Mouse (Mus musculus) forebrain, embryonic 12.5 days (tissue): Measurements from ENCODE around the gene Pnkp. TPM values are rescaled to one million over a fixed set of nuclear protein-coding genes. Genes with fewer than 3 reads are reported as not detected.
A peak's percentile ranks its signal among the peaks of the same experiment; 100 is the strongest.

Source experiments
- ATAC-seq: fragments of 200-750 bp; cut with Nextera tagmentation; 2 replicates; pipeline ENCODE4 v1.8.0; 2017; ENCODE audit warnings: moderate TSS enrichment; ENCODE audit not compliant: low FRiP score
- H3K27ac ChIP-seq: fragments of 300-500 bp; sonication (generic); 2 replicates; pipeline ENCODE4 v1.5.1; 2016; ENCODE audit warnings: mild to moderate bottlenecking
- H3K27me3 ChIP-seq: fragments of 300-500 bp; sonication (generic); 2 replicates; pipeline ENCODE4 v1.6.1; 2016; ENCODE audit warnings: mild to moderate bottlenecking
- H3K36me3 ChIP-seq: fragments of 300-500 bp; sonication (generic); replicated peaks from 2 replicates; pipeline ENCODE4 v1.6.1; 2016; ENCODE audit warnings: mild to moderate bottlenecking
- H3K4me1 ChIP-seq: fragments of 300-500 bp; sonication (generic); 2 replicates; pipeline ENCODE4 v1.6.1; 2016
- H3K4me2 ChIP-seq: fragments of 300-500 bp; sonication (generic); 2 replicates; pipeline ENCODE4 v1.6.1; 2016; ENCODE audit warnings: mild to moderate bottlenecking, moderate library complexity
- H3K4me3 ChIP-seq: fragments of 300-500 bp; sonication (generic); replicated peaks from 2 replicates; pipeline ENCODE4 v1.5.1; 2016; ENCODE audit warnings: mild to moderate bottlenecking
- H3K9ac ChIP-seq: fragments of 300-500 bp; sonication (generic); 2 replicates; pipeline ENCODE4 v1.6.1; 2016; ENCODE audit warnings: mild to moderate bottlenecking
- H3K9me3 ChIP-seq: fragments of 300-500 bp; sonication (generic); 2 replicates; pipeline ENCODE4 v1.6.1; 2016
- WGBS: fragments of 180-500 bp; shearing (Covaris S2); methylation state at CpG from one replicate; pipeline ENCODE4 v1.1.7; 2016; 5-methylcytosine and 5-hydroxymethylcytosine counted together
- polyA plus RNA-seq: library from polyadenylated mRNA; unstranded; fragments of >200 nt; fragmentation: Nextera tagmentation; extraction: Ambion mirVana; gene quantifications from 2 replicates; pipeline ENCODE4 v1.2.1, GENCODE M21; 2016

The Pnkp gene
- polyA plus RNA-seq, 1 experiment from 2014 or later, result 37.8 TPM

DNA sequence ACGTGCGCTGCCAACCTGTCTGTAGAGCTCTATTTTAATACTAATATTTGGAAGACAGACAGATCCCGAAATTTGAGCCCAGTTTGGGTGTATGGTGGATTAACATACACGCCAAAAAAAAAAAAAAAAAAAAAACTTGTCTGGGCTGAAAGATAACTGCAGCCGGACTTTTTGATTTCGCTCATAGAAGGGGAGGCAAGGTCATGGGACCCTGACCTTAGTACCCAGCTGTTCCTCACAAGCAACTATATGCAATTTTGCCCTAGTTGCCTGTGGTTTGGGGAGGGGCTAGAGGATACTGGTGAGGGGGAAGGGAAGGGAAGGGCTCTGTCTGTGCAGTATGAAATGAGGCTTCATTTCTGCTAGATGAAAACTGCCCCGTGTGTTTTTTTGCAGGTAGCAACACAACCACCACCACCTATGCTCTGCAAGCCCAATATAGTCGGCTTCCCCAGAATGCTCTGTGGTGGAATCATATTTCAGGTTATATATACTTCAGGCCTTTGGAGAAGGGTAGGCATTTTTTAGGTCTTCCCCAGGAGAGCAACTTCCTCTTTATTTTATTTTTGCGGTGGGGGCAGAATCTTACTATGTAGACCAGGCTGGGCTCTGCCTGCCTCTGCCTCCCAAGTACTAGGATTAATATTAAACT is 548 bp upstream of the Pnkp start:
- H3K27ac ChIP-seq, result peak overlapping the region; percentile 93
- peaks cover 15% of the 10 kb centered on the region for H3K36me3 ChIP-seq
- 71% methylated on average over 9 of the region's 9 CpGs for WGBS
- peak overlapping the region; percentile 93 for H3K4me2 ChIP-seq
- peaks cover 60% of the 10 kb centered on the region for H3K4me1 ChIP-seq
- H3K4me3 ChIP-seq, result peak overlapping the region; percentile 73
- no peaks in the 10 kb centered on the region for H3K27me3 ChIP-seq
- 0 out of 2 replicates have a peak overlapping the region, but pooled peaks have one; percentile 84 for H3K9ac ChIP-seq
- ATAC-seq, result no peak
- no peaks in the 10 kb centered on the region for H3K9me3 ChIP-seq

DNA sequence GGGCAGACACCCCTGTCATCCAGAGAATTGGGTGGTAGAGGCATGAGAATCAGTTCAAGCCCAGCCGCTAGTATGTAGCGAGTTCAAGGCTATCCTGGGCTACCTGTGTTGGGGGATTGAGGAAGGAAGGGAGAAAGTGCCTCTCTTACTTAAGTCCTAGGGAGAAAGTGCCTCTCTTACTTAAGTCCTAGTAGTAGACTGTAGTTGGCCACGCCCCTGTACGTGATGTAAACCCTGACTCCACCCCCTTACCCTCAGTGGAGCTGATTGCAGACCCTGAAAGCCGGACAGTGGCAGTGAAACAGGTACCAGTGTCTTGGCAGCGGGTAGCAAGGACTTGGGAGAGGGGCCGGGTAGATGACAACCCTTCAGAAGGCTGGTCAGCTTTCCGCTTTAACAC is 966 bp downstream of the Pnkp start:
- ATAC-seq, result no peak
- peaks cover 19% of the 10 kb centered on the region for H3K36me3 ChIP-seq
- H3K4me3 ChIP-seq, result peak overlapping the region; percentile 73
- H3K4me1 ChIP-seq, result peaks cover 60% of the 10 kb centered on the region
- no peak overlapping the region for H3K27ac ChIP-seq
- H3K27me3 ChIP-seq, result no peaks in the 10 kb centered on the region
- peak overlapping the region; percentile 93 for H3K4me2 ChIP-seq
- no peaks in the 10 kb centered on the region for H3K9me3 ChIP-seq
- 26% methylated on average over 8 of the region's 8 CpGs for WGBS
- H3K9ac ChIP-seq, result peak overlapping the region; percentile 84

DNA sequence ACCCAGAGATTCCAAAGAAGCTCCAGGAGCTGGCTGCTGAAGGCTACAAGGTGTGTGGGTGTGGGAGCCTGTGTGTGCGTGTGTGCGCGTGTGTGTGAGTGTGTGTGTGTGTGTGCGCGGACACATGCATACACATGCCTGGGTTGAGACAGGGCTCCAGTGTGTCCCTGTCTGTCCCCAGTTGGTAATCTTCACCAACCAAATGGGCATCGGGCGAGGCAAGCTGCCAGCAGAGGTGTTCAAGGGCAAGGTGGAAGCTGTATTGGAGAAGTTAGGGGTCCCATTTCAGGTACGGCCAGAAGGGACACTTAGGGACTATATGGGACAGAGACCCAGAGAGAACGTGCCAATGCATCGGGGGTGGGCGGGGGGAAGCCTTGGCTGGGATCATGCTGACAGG is 3.0 kb downstream of the Pnkp start:
- H3K4me3 ChIP-seq, result no peak overlapping the region
- WGBS, result 91% methylated on average over 11 of the region's 11 CpGs
- H3K4me2 ChIP-seq, result no peak overlapping the region

DNA sequence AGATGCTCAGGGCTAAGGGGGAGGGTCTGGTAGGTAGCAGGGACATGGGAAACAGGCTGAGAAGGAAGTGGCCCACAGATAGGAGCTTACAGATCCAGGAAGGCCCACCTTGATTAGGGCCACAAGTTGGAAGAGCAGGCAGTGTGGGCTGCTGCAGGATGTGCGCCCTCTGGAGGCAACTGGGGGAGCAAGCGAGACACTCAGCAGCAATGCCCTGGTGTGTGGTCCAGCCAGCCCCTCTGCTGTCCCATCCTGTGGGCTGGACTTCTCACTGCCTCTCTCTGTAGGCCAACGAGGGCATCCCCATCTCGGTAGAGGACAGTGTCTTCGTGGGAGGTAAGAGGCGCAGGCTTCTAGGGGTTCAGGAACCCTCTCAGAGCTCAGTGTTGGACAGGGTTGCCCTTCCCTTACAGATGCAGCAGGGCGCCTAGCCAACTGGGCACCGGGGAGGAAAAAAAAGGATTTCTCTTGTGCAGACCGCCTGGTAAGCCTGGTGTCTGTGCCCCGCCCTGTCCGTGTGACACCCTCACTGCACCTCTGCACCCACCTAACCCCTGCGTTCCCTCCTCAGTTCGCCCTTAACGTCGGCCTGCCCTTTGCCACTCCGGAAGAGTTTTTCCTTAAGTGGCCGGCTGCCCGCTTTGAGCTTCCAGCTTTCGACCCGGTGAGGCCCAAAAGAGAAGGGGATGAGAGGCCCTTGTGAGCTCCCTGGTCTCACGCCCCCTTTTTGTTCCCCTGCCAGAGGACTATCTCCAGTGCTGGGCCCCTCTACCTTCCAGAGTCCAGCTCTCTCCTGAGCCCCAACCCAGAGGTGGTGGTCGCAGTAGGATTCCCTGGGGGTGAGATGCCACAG is 3.9 kb downstream of the Pnkp start:
- peak; percentile 45 for ATAC-seq
- H3K4me2 ChIP-seq, result no peak overlapping the region
- 58% methylated on average over 22 of the region's 22 CpGs for WGBS

More for the DNA sequence above, 3.0 kb downstream of the Pnkp start:
- Histone ChIP-seq H3K4me1 (peaks cover 49% of the 10 kb centered on the region), H3K36me3 (peaks cover 38% of the 10 kb centered on the region), H3K9me3 (no peaks in the 10 kb centered on the region), H3K27me3 (no peaks in the 10 kb centered on the region), H3K27ac (no peak overlapping the region), H3K9ac (no peak overlapping the region)
- ATAC-seq, result no peak

DNA sequence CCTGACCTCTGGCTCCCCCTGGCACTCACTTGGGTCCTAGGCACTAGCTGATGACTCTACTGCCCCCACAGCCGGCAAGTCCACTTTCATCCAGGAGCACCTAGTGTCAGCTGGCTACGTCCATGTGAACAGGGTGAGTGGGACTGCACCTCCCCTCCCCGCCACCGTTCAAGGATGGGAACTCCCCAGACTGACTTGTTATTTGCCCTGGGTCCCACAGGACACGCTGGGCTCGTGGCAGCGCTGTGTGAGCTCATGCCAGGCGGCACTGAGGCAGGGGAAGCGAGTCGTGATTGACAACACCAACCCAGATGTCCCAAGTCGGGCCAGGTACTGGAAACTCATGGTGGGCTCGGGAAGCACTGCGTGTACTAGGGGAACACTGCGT is 4.5 kb downstream of the Pnkp start:
- Histone ChIP-seq H3K4me2 (no peak overlapping the region), H3K36me3 (peaks cover 51% of the 10 kb centered on the region), H3K27me3 (no peaks in the 10 kb centered on the region), H3K4me1 (peaks cover 48% of the 10 kb centered on the region), H3K9me3 (no peaks in the 10 kb centered on the region), H3K4me3 (no peak overlapping the region), H3K27ac (peak overlapping the region; percentile 48), H3K9ac (no peak overlapping the region)
- no peak for ATAC-seq
- 82% methylated on average over 14 of the region's 14 CpGs for WGBS

More for the DNA sequence above, 3.9 kb downstream of the Pnkp start:
- Histone ChIP-seq H3K27ac (peak overlapping the region; percentile 48), H3K4me1 (peaks cover 47% of the 10 kb centered on the region), H3K36me3 (peaks cover 46% of the 10 kb centered on the region), H3K9ac (no peak overlapping the region), H3K27me3 (no peaks in the 10 kb centered on the region), H3K9me3 (no peaks in the 10 kb centered on the region), H3K4me3 (no peak overlapping the region)

DNA sequence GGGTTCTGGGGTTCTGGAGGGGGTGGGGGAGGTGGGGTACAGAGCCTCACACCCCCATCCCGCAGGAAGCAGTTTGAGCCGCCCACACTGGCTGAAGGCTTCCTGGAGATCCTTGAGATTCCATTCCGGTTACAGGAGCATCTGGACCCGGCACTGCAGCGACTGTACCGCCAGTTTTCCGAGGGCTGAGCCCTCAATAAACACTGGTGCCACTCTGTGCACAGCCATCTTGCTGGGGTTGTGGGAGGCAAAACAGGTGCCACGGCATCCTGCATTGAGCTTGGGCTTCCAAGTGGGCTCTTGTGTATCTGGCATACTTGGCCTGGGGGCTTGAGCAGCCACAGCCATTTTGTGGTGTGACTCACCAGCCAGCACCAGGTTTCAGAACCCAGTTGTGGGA is 5.5 kb downstream of the Pnkp start:
- H3K9ac ChIP-seq, result no peak overlapping the region
- H3K9me3 ChIP-seq, result no peaks in the 10 kb centered on the region
- H3K4me2 ChIP-seq, result no peak overlapping the region
- peaks cover 60% of the 10 kb centered on the region for H3K36me3 ChIP-seq
- no peak for ATAC-seq
- H3K27ac ChIP-seq, result no peak overlapping the region
- WGBS, result 88% methylated on average over 8 of the region's 8 CpGs
- no peaks in the 10 kb centered on the region for H3K27me3 ChIP-seq
- H3K4me1 ChIP-seq, result peaks cover 55% of the 10 kb centered on the region
- H3K4me3 ChIP-seq, result no peak overlapping the region

DNA sequence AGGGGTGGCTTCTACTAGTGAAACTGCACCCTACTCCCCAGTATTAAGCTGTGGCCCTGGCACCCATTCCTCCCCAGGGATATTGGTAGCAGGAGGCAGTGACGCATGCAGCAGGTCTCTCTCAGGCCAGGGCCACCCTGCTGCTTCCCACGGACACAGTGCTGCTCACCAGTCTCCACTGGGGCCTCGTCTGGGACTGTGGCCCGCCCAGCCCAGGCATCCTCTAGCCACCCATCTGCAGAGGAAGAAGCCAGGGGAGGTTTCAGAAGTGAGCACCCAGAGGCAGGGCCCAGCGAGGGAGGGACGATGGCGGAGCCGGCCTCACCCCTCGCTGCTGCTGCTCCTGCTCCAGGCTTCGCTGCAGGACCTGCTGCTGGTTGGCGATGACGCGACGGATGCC is 6.3 kb downstream of the Pnkp start:
- no peak for ATAC-seq
- 88% methylated on average over 14 of the region's 14 CpGs for WGBS
- H3K4me1 ChIP-seq, result peaks cover 55% of the 10 kb centered on the region

DNA sequence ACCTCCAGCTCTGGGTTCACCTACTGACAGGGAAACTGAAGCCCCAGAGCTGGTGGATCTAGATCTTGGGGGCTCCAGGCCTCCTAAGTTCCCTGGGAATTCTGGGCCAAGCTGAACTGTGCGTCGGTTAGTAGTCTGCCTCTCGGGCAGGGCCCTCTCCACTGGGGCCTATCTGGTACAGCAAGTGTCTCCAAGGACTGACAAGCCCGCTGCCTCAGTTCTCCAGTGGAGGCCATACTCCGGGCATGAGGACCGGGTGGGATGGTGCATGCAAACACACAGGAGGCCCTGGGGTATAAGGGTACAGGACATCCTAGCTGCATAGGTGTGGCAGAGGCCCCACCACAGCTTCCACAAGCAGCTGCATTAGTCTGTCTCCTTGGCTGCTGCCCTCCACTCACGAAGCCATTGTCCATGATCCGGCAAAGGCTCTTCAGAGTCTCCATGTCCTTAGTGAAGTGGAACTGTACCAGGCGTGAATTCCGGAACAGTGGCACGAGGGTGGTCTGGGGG is 7.1 kb downstream of the Pnkp start:
- Histone ChIP-seq H3K9ac (no peak overlapping the region), H3K4me2 (no peak overlapping the region), H3K4me1 (peaks cover 53% of the 10 kb centered on the region), H3K27ac (no peak overlapping the region), H3K36me3 (peaks cover 60% of the 10 kb centered on the region), H3K27me3 (no peaks in the 10 kb centered on the region), H3K9me3 (no peaks in the 10 kb centered on the region), H3K4me3 (no peak overlapping the region)
- ATAC-seq, result no peak
- 87% methylated on average over 11 of the region's 11 CpGs for WGBS

More for the DNA sequence above, 6.3 kb downstream of the Pnkp start:
- Histone ChIP-seq H3K36me3 (peaks cover 60% of the 10 kb centered on the region), H3K27ac (no peak overlapping the region), H3K4me3 (no peak overlapping the region), H3K27me3 (no peaks in the 10 kb centered on the region), H3K9me3 (no peaks in the 10 kb centered on the region), H3K9ac (no peak overlapping the region), H3K4me2 (no peak overlapping the region)

DNA sequence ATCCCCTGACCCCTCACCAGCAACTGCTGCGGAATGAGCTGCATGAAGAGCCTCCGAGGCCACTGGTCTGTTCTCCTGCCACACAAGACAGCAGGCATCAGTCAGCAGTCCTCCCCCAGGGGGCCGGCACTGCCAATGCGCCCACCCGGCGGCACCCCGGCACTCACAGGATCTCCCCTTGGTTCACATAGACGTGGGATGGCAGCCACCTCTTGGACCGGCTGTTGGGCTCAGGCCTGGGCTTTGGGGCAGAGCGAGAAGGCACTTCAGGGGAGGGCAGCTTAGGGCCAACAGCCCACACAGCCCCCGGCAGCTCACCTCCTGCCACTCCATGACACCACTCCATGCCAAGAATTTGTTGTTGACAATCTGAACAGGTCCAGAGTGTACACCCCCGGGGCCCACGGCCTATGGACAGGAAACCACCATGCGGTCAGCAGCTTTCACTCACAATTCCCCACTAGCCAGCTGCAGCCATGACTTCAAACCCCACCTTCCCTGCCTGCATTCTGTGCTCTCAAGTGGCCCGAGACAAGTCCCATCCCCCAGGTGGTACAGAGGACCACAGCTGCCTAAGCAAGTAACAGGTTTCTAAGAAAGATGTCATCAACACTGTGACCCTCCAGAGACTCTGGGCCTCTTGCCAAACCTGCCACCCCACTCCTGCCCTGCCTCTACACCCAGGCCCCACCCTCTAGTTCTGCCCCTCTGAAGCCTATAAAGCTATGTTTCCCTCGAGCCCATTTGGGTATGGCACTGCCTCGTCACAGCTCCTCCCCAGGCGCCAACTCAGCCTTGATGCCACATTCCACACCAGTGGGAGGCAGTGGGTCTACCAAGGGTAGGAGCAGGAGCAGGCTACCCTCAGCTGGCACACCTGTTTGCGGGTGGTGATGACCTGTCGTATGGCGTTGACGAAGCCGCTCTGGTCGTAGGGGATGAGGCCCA is 7.9 kb downstream of the Pnkp start:
- Histone ChIP-seq H3K4me1 (peaks cover 51% of the 10 kb centered on the region), H3K4me3 (no peak overlapping the region; the same call in 1 of the 2 replicates), H3K4me2 (no peak overlapping the region), H3K36me3 (peaks cover 60% of the 10 kb centered on the region), H3K27me3 (no peaks in the 10 kb centered on the region), H3K9ac (no peak overlapping the region), H3K9me3 (no peaks in the 10 kb centered on the region), H3K27ac (no peak overlapping the region)
- WGBS, result 88% methylated on average over 24 of the region's 24 CpGs
- no peak for ATAC-seq

DNA sequence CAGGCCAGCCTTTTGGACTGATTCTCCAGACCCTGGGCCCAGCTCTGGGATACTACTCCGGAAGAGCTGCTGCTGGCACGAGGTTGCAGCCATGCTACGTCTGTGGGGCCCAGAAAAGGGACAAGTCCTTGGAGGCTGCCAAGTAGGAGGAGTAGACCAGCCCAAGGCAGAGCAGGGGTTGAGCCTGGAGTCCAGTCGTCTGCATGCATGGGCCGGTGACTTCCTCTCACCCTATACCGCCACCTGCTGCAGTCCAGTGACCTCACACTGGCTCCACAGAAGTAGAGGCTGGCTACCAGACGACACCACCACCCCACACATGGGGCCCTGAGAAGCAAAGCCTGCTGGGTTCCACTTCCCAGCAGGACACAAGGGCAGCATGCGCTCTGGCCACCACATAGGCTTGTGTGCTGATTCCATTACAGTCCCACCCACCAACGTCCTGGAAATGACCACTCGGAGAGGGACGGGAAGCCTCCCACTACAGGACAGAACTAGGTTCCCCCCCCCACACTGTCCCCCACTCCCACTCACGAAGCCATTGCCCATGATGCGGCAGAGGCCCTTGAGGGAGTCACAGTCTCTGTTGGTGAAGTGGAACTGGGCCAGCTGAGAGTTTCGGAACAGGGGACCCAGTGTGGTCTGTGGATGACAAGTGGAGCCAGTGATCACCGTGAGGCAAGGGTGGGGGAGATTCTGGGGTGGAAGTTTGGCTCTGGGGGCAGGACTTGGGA is 9.5 kb downstream of the Pnkp start:
- Histone ChIP-seq H3K36me3 (peaks cover 57% of the 10 kb centered on the region), H3K9ac (peak overlapping the region; percentile 98), H3K4me1 (peaks cover 49% of the 10 kb centered on the region), H3K9me3 (no peaks in the 10 kb centered on the region), H3K4me3 (peak overlapping the region; percentile 76), H3K27ac (peak overlapping the region; percentile 70), H3K4me2 (peak overlapping the region; percentile 96), H3K27me3 (no peaks in the 10 kb centered on the region)
- ATAC-seq, result no peak
- WGBS, result 68% methylated on average over 15 of the region's 15 CpGs

DNA sequence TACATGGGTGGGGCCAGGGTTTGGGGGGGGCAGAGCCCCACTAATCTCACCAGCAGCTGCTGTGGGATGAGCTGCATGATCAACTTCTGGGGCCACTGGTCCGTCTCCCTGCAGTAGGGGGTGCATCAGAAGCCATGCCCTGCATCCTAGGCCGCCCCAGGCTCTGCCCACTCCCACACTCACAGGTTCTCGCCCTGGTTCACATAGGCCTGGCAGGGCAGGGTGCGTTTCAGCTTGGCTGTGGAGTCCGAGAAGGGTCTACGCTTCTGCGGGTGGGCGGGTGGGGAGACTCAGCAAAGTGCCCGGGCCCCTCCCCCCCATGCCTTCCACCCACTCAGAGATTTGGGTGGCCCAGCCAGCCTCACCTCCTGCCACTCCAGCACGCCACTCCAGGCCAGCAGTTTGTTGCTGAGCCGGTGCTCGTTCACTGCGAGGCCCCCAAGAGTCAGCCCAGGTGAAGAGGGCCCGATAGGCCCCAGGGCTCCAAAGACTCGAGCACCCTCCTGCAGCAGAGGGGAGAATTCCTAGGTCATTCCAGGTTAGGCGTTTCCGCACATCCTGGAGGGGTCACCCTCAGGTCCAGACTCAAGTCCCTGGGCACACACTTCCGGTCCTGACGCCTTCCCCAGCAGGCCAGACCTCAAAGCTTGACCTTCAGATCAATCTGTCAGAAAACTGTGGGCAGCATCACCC is 10.2 kb downstream of the Pnkp start:
- Histone ChIP-seq H3K4me1 (peaks cover 49% of the 10 kb centered on the region), H3K27ac (0 out of 2 replicates have a peak overlapping the region, but pooled peaks have one; percentile 70), H3K36me3 (peaks cover 52% of the 10 kb centered on the region), H3K27me3 (no peaks in the 10 kb centered on the region), H3K9ac (peak overlapping the region; percentile 98), H3K4me3 (peak overlapping the region; percentile 76), H3K4me2 (peak overlapping the region; percentile 96), H3K9me3 (no peaks in the 10 kb centered on the region)
- 83% methylated on average over 19 of the region's 19 CpGs for WGBS
- no peak for ATAC-seq
